Mouse (Mus musculus): ENCODE measurements at regions not wholly inside any gene's neighbourhood (a gene's known extent, or its start where the extent isn't known, plus 50 kb on each side); places are given as distances from the start of the nearest gene placed in this dataset.
A peak's percentile ranks its signal among the peaks of the same experiment; 100 is the strongest.

- DNase-seq (ENCODE audit: inconsistent age in 2 of 2, low spot score in 1 of 2): peak in 1 of 2 experiments; percentile 58
These were observed 139.3 kb upstream of the Dcn start for GRCm38 (mm10) chr10:97339866-97340706.

DNA sequence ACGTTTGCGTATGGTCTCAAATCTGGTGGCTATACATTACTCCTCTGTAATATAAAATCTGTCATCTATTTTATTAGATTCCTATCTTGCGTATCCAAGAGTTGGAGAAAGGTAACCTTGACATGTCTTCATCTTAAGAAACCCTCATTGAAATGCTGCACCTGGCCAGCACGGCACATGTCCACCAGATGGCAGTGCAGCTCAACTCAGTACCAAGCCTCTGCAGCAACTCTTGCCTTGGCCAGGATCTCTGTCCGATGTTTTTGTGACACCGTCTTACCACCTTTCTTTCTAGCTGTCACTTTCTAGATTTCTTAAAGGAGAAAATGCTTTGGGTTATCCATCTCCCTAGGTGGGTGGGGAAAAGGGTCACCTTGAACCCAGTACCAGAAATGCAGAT, 134.1 kb upstream of the Dcn start:
- peak; percentile 65 to 89 for DNase-seq (ENCODE audit: inconsistent age in 2 of 2, low spot score in 1 of 2)

GRCm38 (mm10) chr10:97346949-97347348, 132.5 kb upstream of the Dcn start:
- no peak for DNase-seq (ENCODE audit: inconsistent age in 2 of 2, low spot score in 1 of 2)

DNA sequence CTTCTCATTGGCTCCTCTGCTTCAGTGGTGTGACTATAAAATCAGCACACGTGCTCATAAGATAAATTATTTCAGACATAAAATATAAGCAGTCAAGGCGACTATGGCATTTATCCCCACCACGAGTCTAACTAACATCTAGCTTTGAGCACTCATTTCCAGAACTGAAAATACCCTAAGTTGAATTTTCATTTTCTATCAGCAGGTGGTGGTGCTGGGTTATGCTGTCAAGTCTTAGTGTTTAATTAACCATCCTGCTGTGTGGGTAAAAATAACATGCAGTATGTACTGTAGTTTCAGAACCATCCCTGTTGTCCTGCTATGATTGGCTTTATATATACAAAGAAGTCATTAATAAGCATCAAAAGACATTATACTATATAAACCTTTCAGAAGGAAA, 110.8 kb upstream of the Dcn start:
- DNase-seq (ENCODE audit: inconsistent age in 2 of 2, low spot score in 1 of 2): no peak

DNA sequence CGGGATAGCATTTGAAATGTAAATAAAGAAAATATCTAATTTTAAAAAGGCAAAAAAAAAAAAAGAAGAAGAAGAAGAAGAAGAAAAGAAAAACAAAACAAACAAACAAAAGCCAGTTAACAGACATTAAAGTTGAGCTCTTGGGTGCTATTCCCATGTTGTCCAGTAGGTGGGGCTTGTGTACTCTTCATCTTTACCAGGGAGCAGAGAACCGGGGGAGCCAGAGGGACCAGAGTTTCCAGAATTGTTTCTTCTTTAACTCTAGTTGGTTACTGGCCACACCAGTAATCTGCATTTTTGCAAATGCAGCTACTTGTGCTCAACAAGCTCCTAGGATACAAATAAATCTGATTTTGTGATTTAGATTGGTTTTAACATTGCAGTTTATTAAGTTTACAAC, 103.6 kb upstream of the Dcn start:
- peak; percentile 27 to 79 for DNase-seq (ENCODE audit: inconsistent age in 2 of 2, low spot score in 1 of 2)

GRCm38 (mm10) chr10:97376376-97376775, 103.0 kb upstream of the Dcn start:
- no peak for DNase-seq (ENCODE audit: inconsistent age in 2 of 2, low spot score in 1 of 2)

DNA sequence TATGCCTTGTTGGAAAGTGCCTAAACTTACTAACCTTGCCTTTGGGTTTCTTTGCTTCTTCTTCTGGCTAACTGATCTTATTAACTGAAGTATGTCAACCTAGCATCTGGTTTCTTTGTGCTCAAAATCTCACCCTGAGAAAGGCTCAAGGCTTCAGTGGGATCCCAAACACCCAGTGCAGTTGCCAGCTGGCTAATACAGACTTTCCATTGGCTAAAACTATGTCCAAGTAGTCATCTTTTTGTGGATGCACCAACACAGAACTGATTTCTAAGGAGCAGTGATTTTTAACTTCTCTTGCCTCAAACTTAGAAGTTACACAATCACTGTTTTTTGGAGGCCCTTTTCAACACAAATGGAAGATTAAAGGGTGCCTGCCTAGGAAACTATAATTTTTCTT, 97.8 kb upstream of the Dcn start:
- DNase-seq (ENCODE audit: inconsistent age in 2 of 2, low spot score in 1 of 2): no peak

- no peak for DNase-seq (ENCODE audit: inconsistent age in 2 of 2, low spot score in 1 of 2)
These were observed 95.5 kb upstream of the Dcn start for GRCm38 (mm10) chr10:97383881-97384280.

DNA sequence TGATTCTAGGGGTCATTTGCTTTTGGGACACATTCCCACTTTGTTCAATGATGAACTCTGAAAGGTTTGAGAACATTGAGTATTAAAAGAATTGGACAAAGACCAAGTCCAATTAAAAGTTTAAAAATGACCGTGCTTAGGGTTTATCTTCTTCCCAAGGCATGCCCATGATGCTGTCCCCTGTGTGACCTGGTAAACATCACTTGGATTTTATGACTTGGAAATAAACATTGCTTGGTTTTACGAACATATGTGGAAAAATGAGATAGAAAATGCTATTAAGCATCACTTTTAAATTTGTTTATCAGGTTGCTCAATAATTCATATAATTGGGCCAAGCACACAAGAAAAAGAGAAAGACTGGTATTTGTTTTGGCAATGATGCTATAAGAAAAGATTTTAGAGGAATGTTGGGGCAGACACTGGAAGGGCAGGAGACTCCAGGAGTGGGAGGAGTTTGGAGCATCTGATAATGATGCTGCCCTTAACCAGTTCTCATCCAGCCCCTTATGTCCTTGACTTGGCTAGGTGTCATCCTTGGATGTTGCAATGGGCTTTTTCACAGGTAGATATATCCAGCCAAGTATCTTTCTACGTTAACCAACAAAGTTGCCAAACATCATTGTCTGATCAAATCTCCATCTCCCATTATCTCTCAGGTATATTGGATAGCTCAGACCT, 92.1 kb upstream of the Dcn start:
- no peak for DNase-seq (ENCODE audit: inconsistent age in 2 of 2, low spot score in 1 of 2)

DNA sequence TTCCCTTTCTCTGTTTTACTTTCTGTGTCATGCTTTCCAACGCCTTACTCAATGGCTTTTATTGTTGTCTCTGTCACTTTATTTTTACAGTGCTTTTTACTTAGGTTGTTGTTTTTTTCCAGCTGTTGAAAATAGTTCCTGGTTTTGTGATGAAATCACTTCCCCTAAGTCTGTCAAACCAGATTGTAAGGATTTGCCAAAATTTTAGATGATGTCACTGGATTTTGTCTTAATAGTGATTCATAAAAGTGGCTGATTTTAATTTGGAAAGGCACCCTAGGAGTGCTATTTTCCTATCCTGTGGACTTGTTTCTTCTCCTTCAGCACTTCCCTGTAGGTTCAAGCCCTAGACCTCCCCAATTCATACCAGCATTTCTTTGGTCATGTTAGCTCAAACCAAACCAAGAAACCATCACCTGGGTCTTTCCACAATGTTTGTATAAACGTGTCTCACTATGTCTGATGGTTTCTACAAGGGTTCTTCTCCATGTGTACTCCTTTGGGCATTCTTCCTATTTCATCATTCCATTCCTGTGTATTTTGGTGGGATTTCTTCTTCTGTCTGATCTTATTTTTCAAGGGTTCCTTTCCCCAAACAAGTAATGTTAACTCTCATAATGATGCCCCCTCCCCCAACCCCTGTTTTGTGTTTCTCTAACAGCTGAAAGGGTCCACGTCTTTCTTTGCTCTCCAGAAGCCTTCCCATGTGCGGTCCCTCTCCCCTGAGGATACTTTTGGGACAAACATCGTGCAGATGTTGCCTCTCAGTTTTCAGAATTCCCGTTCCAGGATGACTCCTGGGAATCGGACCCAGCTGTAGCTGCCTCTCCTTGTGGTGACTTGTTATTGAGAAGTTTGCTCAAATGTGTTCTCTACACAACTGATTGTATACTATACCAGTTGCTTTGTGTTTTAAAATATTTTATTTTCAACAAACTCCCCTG, 89.5 kb upstream of the Dcn start:
- DNase-seq (ENCODE audit: inconsistent age in 2 of 2, low spot score in 1 of 2): no peak

GRCm38 (mm10) chr10:97397062-97397771, 82.2 kb upstream of the Dcn start:
- DNase-seq (ENCODE audit: inconsistent age in 2 of 2, low spot score in 1 of 2): no peak

DNA sequence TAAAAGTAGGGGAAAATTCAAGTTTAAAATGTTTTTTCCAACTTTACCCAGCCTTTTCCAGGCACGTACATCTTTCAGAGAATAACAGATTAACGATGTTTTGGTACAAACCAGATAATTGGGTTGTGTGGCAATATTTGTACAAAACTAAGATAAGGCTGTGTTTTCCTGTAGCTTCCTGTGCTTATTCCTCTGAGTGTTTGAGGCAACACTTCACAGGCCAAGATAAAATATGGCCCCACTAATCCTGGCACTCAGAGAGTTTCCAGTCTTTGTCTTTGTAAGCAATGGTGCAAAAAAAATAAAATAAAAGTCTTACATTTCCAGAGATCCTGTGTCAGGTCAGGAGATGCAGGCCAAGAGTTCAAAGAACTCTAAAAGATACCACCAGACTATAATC, 81.5 kb upstream of the Dcn start:
- DNase-seq (ENCODE audit: inconsistent age in 2 of 2, low spot score in 1 of 2): no peak

DNA sequence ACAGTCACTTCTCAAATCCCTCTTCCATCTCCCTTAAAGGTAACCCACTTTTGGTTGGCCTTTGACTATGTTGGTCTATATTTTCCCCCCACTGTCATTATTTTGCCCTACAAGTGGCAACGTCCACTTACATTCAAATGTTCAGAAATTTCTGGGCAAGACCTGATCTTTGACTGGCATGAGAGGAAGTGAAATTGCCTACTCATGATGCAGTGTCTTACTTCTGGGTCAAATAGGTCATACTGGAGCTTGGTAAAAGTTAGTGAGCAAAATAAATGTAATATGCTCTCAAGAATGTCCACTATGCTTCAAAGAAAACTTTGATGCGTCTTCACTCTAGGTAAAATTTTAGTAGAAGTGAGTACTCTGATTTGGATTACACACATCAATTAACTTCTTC, 76.9 kb upstream of the Dcn start:
- DNase-seq (ENCODE audit: inconsistent age in 2 of 2, low spot score in 1 of 2): no peak

- DNase-seq (ENCODE audit: inconsistent age in 2 of 2, low spot score in 1 of 2): no peak
These were observed 75.2 kb upstream of the Dcn start for GRCm38 (mm10) chr10:97404076-97404787.

GRCm38 (mm10) chr10:97409181-97409581, 70.2 kb upstream of the Dcn start:
- peak in 1 of 2 experiments; percentile 25 for DNase-seq (ENCODE audit: inconsistent age in 2 of 2, low spot score in 1 of 2)

DNA sequence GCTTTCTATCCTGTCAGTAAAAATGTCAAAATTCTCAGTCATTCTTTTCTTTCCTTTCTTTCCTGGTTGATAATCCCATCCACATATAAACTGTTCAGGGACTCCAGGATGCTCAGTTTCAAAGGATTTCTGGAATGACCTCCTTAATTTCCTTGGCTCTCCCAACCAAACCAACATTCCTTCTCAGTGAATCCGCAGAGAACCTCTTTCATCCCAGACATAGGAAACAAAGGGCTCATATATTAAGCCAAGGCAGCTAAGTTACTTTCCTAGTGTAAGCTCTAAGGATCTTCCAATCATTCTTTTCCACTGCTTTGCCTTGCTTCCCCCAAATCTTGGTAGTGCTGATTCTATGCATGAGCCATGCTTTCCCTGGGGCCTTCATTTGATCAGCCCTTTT, 69.5 kb upstream of the Dcn start:
- no peak for DNase-seq (ENCODE audit: inconsistent age in 2 of 2, low spot score in 1 of 2)

- DNase-seq (ENCODE audit: inconsistent age in 2 of 2, low spot score in 1 of 2): no peak
These were observed 56.8 kb upstream of the Dcn start for GRCm38 (mm10) chr10:97422579-97422978.

DNA sequence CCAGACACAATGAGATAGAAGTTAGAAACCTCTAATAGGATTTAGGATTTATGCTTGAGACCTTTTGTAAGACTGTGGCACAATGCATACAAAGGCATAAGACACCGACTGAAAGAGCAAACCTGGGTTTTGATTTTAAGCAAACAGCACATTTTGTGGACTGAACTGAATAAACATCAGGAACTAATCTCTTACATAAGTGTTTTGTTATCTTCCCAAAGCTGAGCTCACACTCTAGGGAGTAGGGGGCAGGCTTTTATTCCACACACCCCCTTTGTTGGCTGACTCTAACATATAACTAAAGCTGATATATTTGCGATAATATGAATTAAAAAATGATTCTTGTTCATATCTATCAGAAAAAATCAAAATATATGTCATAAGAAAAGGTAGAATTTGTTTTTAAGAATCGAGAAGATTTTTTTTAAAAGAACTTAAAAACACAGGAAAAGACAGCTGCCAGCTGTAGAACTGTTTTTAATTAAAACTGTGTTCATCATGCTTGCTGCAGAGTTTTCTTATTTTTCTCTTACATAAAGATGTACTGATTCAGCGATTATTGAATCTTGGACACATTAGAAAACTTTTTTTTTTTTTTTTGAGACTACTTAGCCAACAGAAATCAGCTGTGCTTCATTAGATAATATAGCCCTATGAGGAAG, 56.2 kb upstream of the Dcn start:
- no peak for DNase-seq (ENCODE audit: inconsistent age in 2 of 2, low spot score in 1 of 2)

Data from adrenal gland, adult (tissue).